Mouse (Mus musculus): Measurements from ENCODE around the gene Mbd4.
"Not testable (repeated sequence)": the region's sequence is repeated elsewhere in the genome, so short reads cannot be mapped to it uniquely, and the experiment has no call there.

The Mbd4 gene

DNA sequence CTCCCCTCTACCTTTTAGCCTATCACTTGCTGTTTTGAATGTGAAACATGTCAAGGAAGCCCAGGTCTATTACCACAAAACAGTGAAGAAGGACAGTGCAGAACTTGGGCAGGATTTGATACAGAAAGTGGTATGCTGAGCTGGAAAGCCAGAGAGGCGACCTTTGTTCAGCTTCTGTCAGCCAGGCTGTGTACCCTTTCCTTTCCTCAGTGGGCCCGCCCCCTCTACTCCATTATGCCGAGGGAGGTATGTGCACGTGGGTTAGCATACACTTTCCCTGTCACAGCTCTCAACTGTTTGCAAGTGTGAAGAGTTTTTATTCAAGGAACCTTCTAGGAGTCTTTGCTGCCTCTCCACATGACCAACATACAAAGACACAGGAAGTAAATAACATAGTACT lies 6.1 kb upstream of the Mbd4 start:
- no peak for DNase-seq (ENCODE audit: low read depth, low spot score)

GRCm38 (mm10) chr6:115856361-115856745 lies 3.2 kb upstream of the Mbd4 start:
- no peak for DNase-seq (ENCODE audit: low read depth, low spot score)

GRCm38 (mm10) chr6:115855733-115856360 lies 2.7 kb upstream of the Mbd4 start:
- DNase-seq (ENCODE audit: low read depth, low spot score), result no peak

- DNase-seq (ENCODE audit: low read depth, low spot score), result no peak
These were observed 1.3 kb upstream of the Mbd4 start for GRCm38 (mm10) chr6:115854432-115854831.

DNA sequence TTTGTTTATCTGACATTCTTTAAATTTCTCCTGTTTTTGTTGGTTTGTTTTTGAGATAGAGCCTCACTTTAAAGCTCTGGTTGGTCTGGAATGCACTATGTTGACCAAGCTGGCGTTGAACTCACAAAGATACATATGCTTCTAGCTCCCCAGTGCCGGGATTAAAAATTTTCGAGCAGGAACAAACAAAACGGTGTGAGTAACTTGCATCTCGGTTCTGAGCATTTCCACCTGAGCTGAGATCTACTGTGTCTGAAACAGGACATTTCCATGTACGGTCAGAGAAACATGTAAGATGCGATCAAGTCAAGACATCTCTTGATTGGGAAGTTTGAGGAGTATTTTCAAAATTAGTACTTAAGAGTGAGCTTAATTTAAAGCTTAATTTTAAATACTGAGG lies 814 bp upstream of the Mbd4 start:
- DNase-seq (ENCODE audit: low read depth, low spot score), result no peak

DNA sequence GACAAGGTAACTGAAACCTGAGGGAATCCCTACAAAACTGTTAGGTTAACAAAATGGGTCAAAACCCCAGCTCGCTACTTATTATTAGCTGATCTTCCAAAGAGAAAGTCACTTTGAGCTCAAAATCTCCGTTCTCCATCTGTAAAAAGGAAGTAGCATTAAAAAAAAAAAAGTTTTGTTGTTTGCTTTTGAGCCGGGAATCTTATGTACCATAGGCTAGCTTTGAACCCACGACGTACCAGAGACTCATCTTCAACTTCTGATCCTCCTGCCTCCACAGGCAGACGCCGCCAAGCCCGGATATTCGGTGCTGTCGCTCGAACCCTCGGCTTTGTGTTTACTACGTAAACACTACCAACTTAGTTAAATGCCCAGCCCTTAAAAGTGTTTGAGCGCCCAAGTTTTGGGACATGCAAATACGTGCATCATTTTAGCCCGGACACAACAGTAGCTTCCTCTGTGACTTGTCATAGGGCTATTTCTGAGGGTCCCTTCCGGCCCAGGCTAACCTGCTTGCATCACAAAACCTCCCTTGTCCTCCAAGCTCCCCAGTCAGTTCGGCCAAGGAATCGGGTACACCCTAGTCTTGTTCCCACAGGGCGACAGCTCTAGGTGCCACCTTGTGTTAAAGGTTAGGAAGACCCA lies 603 bp downstream of the Mbd4 start:
- no peak for DNase-seq (ENCODE audit: low read depth, low spot score)

- DNase-seq (ENCODE audit: low read depth, low spot score), result no peak
These were observed 4.4 kb downstream of the Mbd4 start for GRCm38 (mm10) chr6:115848598-115849304.

DNA sequence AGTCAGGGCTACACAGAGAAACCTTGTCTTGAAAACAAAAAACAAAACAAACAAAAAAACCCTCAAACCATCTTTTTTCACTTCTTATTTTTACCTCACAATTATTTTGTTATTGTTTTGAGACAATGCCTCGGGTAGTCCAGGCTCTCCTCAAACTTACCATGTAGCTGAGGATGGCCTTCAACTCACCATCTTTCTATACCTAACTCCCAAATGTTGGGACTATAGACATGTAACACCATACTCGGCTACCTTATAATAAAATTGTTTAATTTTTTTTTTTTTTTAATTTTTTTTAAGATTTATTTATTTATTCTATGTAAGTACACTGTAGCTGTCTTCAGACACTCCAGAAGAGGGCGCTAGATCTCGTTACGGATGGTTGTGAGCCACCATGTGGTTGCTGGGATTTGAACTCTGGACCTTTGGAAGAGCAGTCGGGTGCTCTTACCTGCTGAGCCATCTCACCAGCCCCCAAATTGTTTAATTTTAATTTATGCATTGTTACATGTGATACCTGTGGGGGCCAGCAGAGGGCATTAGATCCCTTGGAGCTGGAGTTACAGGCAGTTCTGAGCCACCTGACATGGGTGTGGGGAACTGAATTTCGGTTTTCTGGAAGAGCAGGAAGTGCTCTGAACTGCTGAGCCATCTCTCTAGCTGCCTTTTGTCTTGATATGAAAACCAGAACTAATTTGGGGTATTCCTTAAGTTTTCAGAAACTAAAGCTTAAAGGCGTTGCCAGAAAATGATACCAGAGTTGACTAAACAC lies 6.3 kb downstream of the Mbd4 start:
- DNase-seq (ENCODE audit: low read depth, low spot score), result no peak

DNA sequence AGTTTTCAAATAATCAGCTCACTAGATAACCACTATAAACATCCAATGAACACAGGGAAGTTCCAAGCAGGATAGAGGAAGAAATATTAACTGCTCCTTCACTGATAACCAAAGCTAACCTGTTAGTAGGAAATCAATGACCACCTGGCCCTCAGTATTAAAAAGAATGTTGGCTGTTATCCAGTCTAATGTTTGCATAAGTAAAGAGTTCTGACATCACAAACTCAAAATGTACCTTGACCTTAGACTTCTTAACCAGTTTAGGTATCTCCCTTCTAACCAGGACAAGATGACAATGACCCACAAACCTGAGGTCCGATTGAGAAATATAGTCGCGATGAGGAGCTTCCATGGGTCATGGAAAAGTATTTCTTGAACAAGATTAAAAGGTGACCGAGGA lies 8.2 kb downstream of the Mbd4 start:
- no peak for DNase-seq (ENCODE audit: low read depth, low spot score)

GRCm38 (mm10) chr6:115838745-115839144 lies 14.4 kb downstream of the Mbd4 start:
- no peak for DNase-seq (ENCODE audit: low read depth, low spot score)

GRCm38 (mm10) chr6:115838161-115838597 lies 15.0 kb downstream of the Mbd4 start, which contains the start of gene Efcab12:
TSS of gene Efcab12 (minus strand) at chr6:115838412.
- peak; percentile 40 for DNase-seq (ENCODE audit: low read depth, low spot score)

GRCm38 (mm10) chr6:115833861-115834260 lies 19.3 kb downstream of the Mbd4 start:
- no peak for DNase-seq (ENCODE audit: low read depth, low spot score)

- no peak for DNase-seq (ENCODE audit: low read depth, low spot score)
These were observed 20.9 kb downstream of the Mbd4 start for GRCm38 (mm10) chr6:115832152-115832850.

DNA sequence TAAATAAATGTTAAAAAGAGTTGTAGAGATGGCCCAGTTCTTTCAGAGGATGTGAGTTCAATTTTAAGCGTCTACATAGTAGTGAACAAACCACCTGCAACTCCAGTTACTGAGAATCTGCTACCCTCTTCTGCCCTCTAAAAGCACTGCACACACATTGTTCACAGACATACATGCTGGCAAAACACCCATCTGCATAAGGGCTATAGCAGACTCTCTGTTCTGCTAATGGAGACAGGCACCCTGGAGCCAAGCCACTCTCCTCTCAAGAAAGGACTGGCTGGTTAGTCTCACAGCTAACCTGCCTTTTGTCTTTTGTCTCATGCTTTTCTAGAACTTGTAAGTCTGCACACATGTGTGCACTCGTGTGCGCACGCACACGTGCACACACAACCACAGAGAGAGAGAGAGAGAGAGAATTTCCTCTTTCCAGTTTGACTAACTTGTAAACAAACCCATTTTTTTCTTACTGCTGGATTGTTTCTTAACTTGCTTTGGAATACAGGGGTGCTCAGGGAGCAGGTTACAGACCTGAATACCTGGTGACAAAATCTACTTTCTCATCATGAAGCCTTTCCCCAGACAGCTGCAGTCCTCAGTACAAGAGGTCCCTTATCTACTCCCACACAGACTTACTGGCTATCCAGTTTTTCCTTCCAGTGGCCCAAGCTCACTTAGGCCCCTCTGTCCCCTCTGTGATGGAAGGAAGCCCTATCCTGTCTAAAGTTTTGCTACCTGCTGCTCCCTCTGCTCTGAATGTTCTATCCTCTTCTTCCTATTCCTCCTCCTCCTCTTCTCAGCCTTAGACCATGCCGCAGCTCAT lies 22.2 kb downstream of the Mbd4 start:
- DNase-seq (ENCODE audit: low read depth, low spot score), result no peak

GRCm38 (mm10) chr6:115823850-115824464 lies 29.2 kb downstream of the Mbd4 start:
- not testable (repeated sequence) for DNase-seq (ENCODE audit: low read depth, low spot score)

DNA sequence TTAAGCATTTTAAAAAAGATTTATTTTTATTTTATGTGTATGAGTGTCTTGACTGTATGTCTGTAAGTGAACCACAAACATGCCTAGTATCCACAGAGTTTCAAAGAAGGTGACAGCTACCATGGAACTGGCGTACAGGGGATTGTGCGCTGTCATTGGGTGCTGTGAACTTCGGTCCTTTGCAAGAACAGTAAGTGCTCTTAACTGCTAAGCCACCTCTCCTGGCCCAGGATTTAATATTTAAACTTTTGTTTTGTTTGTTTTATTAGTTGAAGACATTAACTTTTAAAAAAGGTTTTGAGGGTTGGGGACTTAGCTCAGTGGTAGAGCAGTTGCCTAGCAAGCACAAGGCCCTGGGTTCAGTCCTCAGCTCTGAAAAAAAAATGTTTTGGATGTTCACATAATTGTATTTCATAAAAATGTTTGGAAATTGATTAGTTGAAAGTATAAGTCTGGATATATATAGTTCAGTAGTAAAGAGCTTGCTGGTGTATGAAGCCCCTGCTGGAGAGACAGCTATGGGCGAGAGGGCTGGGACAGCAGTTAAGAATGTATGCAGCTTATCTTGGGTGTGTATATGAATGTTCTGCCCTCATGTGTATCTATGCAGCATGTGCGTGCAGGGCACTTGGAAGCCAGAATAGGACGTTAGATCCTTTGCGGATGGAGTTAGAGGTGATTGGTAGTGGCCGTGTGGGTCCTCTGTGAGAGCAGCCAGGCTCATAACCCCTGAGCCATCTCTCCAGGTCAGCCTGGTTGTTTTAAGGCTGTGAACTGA lies 31.8 kb downstream of the Mbd4 start:
- DNase-seq (ENCODE audit: low read depth, low spot score), result no peak

- DNase-seq (ENCODE audit: low read depth, low spot score), result no peak
These were observed 35.0 kb downstream of the Mbd4 start for GRCm38 (mm10) chr6:115818129-115818528.

- DNase-seq (ENCODE audit: low read depth, low spot score), result no peak
These were observed 38.1 kb downstream of the Mbd4 start for GRCm38 (mm10) chr6:115815041-115815440.

DNA sequence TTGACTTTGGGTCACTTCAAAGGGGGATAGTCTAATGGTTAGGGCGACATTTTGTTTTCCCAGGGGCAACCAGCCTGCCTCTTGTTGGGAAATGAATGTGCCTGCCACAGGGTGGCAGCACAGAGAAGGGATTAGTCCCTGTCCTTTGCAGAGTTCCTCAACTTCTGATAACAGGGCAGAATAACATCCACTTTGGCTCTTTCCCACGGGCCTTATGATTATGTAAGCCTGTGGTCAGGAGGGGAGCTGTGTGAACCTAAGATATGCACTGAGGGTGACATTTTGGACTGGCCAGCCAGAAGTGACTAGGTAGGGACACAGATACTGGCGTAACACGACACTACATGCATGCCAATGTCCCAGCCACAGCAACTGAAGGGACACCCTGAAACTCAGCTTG lies 39.1 kb downstream of the Mbd4 start:
- DNase-seq (ENCODE audit: low read depth, low spot score), result no peak
